Mouse (Mus musculus): ENCODE measurements around the gene Rgs12.

Rgs12 gene

DNA sequence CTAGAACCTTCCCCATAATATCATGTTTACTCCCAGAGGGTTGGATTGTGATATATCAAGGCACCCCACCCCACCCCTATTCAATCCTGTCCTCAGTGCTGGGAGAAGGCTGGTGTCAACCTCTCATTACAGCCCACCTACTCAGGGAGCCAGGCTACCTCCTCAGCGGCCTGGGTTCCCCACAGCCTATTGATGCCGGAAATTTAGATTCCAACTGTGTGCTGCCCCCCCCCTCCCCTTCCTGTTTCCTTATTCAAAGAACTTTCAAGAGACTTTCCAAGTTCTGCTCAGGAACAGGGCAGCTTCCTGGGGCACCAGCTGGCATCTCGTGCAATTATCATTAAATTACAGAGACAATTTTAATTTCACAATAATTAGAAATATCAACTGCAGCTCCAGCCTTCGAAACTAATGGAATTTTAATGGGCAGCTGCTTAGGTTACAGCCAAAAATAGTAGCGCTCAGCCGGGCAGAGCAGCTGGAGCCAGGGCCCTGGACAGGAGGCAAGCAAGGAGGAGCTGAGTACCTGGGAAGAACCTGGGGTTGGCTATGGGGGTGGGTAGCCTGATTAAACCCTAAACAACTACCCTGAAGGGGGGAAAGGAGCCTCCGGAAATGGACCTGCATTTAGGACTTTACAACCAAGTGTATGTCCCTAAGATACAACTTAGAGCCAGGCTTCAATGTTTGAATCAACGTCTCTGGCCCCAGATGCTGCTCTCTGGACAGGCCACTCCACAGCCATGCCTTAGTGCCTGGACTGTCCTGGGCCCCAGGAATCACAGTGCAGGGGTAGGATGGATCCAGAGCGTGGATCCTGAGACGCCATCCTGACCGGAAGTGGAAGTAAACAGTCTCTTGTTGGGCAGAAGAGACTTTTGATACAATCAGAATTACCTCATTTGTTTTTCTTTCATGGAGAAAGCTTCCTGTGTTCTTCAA lies 17.5 kb upstream of the Rgs12 start:
- DNase-seq: no peak

DNA sequence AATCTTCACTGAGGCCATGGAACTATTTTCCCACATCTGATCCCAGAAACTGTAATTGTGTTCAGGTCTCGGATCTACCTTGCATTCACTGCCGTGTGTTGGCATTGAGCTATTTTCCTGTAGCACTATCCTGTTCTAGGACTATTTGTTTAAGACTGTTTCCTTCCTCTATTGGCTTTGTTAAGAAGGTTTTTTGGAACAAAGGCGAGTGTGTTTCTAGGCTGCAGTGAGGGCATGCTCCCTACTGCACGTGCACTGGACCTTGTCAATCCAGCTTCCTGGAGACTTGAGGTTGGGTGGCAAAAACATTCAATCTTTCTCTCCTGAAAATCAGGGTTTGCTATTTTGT lies 16.8 kb upstream of the Rgs12 start:
- DNase-seq: no peak

DNA sequence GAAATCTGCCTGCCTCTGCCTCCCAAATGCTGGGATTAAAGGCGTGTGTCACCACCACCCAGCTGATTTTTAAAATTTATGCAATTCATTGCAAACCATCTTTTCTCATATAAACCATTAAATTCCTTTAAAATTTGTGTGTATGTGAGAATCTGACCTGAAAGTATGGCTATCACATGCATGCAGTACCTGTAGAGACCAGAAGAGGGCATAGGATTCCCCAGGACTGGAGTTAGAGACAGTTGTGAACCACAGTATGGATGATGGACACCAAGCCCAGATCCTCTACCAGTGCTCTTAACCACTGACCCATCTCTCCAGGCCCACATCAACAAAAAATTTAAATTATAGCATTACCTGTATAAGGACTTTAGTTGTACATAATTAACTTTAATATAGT lies 15.8 kb upstream of the Rgs12 start:
- DNase-seq: peak in 1 of 2 experiments; percentile 55

DNA sequence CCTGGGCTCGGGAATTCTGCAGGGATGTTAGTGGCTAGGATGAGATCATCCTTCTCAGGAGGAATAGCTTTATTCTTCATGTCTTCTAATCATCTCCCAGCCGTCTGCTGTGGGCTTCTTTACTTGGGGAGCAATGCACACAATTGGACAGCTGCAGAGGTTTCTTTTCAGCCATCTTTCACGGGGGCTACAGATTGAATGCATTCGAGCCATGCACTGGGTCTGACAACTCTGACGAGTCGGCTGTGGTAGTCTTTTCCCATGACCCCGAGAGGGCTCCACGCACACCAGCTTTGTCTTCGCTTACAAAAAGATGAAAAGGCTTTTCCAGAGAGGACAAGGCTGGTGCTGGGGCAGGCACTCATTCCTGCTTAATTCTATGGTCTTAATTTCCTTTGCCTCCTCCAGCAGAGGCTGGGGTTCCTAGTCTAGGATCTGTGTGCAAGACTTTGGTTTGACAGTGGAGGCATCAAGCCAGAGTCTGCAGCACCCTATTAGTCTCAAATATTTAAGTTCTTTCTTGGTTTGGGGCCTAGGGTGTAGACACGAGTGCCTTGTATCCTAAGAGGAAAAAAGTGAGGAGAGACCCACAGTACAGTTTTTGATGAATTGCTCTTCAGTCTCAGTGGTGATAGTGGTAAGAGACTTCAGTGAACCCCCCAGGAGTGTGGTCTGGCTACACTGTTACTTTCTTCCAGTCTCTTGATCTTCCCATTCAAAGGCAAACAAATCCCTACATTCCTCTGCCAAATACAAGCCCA lies 7.4 kb upstream of the Rgs12 start:
- no peak for DNase-seq

DNA sequence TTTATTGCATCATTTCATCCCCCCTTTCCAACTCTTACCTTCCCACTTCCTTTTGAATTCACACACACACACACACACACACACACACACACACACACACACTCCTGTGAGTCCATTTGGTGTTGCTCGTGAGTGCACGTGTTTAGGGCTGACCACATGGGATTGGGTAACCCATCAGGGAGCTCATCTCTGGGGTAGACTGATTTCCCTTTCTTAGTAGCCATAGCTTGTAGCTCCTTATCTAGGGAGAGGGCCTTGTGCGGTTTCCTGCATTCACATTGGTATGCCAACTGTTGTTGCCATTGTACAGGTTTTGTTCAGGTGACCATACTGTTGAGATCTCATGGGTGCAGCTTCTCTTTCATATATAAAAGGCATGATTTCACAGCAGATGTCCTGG lies 5.8 kb upstream of the Rgs12 start:
- no peak for DNase-seq

DNA sequence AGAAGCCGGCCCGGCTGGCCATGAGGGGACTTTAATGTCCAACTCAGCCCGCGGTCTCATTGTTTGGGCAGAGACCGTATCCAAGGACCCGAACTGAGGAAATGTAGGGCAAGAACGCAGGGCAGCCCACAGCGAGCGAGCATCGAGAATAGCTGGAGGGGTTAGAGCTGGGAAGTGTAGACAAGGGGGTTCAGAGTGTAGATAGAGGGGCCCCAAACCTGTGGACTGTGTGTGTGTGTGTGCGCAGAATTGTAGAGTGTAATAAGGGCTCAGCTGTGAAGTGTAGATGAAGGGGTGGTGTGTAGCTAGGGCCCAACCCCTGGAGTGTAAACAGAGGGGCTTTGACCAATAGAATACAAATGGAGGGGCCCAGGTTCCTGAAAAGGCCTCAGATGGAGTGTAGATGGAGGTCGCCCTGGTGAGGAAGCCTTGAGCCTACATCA lies 545 bp downstream of the Rgs12 start:
- DNase-seq: no peak

DNA sequence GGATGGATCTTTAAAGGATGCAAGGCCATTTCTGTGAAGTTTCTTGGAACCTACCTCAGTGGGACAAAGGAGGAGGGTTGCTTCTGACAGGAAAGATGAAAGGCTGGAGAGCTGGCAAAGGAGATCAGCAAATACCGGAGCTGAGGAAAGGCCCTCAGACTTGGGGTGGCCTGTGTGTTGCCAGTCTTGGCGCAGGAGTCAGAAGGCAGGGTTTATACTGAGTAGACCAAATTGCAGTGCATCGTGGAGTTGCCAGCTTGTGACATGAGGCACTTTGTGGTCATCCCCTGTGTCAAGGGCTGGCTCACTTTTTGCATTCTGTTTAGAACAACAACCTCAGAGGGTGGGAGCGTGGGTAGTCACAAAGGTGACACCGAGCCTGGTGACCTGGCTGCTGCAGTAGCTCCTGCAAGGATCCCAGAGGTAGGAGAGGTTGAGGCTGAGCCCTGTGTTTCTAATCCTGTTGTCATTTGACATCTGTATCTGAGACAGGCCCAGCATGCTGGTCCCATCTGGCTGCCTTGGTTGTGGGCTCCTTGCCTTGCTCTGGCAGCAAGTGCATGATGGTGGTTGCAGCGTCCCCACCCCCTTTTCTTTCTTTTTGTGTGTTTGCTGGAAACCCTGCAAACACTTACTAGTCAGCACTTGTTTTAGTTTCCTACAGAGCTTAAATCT lies 1.4 kb downstream of the Rgs12 start:
- peak; percentile 82 to 86 for DNase-seq

DNA sequence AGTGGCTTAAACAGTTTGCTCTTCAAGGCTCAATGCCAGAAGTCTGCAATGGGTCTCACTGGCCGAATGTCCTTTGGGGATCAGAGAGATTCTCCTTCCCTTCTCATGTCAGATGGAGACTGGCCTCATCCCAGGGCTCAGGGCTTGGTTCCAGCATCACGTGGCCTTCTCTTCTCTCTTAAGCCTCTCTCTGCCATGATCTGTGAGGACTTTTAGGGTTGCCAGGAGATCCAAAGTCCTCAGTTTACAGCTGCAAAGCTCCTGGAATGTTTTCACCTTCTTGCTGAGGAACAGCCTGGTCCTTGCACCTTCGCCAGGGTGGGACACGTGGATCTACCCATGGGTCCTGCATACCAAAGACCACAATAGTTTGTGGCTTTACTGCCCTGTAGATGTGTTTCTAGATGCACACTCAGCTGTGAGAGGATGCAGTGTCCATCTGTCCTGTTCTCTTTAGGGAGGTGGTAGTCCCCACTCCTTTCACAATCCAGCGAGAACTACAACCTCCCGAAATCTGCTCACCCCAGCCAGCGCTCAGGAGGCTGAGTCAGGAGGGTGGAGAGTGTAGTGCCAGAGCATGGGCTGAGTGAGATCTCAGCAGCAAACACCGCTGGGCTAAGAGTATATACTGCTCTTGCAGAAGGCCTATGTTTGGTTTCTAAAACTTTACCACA lies 2.1 kb downstream of the Rgs12 start:
- peak; percentile 91 to 94 for DNase-seq

DNA sequence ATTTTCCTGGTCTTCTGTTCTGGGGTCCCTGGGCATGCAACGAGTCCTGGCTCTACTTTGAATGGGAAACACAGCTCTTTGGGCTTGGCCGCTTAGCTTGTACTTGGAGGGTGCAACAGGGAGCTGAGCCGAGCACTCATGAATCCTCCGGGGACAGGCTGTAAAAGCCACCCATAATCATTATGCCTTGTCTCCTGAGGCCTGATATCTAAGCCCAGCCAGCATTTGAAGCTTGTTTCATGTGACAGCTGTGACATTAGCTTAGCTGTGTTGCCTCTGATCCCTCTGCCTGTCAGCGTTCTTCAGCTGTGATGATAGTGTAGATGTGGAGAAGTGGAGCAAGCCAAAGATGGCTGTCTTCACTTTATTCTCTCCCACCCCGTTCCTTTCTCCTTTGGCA lies 5.3 kb downstream of the Rgs12 start:
- no peak for DNase-seq

DNA sequence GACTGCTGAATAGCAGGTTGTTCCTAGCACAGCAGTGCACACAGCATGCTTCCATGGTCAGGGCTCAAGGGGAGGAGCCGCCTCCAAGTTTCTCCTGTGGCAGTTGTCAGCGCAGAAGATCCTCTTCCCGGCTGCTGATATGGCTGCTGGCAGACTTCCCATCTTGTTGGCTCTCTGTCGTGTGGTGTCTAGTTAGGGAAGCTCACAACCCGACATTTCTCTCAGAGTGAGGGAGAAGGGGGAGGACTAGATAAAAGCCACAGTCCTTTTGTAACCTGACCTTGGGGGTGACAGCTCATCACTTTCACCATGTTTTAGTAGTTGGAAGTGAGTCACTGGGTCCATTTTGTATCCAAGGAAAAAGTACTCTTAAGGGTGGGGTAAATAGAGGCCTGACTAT lies 6.4 kb downstream of the Rgs12 start:
- peak; percentile 80 to 81 for DNase-seq

DNA sequence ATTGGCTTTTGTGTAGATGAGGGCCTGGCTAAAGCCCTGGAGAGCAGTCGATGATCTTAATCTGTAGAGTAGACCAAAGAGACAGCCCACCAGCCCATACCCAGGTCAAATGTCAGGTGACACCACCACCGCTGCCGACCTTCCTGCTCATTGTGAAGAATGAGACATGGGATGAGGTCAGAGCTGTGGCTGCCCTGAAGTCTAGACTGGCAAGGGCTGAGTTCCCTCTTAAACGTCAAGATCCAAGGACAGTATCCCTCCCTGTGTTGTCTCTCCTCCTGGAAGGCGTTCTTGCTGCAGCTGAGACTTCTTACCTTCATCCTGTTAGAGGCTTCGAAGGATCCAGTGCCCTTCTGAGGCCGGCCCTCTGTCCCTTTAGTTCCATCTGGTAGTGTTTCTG lies 6.9 kb downstream of the Rgs12 start:
- no peak for DNase-seq

DNA sequence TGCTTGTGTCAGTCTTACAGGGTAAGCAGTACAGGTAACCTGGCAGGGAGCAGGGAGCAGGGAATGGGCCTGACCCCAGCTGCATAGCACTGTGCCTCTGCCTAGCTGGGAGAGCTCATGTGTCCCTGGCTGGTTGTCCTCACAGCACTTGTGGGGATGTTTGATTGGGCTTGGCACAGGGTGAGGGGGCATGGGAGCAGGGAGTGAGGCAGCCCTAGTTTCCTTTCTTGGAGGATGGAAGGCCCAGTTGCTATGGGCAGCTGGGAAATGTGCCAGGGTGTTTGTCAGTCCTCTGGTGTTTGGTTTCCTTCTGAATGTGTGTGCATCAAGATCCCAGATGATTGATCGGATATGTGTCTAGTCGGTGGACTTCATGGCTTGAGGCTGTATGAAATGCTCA lies 7.8 kb downstream of the Rgs12 start:
- DNase-seq: peak; percentile 57 to 68

DNA sequence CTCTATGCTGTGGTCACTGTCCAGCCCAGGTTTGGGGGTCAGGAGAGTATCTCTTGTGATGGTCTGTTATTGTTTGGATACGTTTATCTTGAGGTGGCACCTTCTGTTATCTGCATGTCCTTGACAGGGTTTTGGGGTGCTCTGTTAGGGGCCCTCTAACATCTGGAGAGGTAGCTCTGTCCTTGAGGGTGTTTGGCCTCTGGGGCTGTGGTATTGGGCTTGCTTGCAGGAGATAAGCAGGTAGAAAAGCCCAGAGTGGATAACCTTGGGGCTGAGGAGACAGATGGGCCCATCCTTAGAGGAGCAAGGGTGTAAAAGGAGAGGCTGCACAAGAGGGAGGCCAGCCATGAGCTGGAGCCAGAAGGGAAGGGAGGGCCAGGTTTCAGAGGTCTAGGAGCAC lies 10.8 kb downstream of the Rgs12 start:
- DNase-seq: no peak

DNA sequence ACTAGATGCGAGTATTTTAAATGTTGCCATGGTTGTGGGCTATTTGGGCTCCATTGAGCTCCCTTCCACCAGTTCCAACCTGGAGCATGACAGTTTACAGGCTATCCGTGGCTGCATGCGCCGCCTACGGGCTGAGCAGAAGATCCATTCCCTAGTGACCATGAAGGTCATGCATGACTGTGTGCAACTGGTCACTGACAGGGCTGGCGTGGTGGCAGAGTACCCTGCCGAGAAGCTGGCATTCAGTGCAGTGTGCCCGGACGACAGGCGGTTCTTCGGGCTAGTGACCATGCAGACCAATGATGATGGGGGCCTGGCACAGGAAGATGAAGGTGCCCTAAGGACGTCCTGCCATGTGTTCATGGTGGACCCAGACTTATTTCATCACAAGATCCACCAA lies 16.3 kb downstream of the Rgs12 start:
- peak; percentile 46 to 55 for DNase-seq

DNA sequence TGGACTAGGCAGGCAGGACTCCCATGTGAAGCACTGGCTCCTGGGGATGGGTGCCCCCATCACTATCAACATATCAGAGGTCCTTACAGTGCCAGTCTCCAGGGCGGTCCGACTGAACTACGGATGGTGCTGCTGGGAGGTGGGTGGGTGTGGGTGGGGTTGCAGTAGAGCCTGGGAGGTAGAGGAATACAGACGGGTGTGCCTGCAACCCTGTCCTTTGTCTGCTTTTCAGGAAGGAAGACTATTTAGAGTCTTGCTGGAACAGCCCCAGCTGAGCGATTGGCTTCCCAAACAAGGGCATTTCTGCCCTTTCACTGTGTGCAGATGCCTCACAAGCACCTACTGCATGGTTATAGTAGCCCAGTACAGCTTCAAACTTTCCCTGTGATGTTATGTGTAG lies 19.1 kb downstream of the Rgs12 start:
- no peak for DNase-seq

DNA sequence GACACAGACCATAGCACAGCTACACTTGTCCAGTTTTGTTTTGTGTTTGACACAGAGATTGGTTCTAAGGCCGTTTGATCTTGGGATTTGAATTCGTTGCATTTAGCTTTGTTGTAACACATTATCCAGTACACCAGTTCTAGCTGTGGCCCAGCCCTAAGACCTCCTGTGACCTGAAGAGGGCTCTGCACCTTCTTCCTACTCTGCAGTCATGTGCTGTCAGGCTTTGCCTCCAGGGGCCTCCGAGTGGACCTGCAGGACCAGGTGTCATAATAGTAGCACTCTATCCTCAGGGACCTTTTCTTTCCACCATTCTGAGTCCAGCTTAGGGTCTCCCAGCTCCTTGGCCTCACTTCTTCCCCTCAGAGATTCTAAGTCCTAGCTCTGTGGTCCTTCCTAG lies 23.2 kb downstream of the Rgs12 start:
- no peak for DNase-seq

DNA sequence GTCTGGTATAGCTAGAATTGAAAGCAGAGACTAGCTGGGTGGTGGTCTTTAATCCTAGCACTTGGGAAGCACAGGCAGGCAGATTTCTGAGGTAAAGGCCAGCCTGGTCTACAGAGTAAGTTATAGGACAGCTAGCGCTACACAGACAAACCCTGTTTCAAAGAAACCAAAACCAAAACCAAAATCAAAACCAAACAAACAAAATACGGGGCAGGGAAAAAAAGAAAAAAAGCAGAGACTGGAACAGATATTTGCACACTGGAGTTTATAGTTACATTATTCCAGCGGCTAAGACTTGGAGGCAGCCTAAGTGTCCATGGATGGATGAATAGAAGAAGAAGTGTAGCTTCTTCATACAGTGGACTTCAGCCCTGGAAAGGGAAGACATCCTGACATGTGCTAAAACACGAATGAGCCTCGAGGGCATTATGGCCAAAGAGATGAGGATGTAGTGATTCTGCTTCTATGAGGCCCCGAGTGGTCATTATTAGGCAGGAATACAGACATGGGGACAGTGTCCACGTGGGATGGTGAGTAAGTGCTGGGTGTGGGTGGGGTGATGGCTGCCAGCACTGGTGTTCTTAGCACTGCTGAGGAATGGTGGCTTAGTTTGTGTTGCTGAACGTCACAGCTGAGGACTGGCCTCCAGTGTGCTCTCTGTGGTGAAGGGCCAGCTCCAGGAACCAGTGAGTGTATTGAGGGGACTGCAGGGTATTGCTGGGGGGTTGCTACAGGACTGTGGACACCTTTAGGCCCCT lies 24.5 kb downstream of the Rgs12 start:
- DNase-seq: no peak

DNA sequence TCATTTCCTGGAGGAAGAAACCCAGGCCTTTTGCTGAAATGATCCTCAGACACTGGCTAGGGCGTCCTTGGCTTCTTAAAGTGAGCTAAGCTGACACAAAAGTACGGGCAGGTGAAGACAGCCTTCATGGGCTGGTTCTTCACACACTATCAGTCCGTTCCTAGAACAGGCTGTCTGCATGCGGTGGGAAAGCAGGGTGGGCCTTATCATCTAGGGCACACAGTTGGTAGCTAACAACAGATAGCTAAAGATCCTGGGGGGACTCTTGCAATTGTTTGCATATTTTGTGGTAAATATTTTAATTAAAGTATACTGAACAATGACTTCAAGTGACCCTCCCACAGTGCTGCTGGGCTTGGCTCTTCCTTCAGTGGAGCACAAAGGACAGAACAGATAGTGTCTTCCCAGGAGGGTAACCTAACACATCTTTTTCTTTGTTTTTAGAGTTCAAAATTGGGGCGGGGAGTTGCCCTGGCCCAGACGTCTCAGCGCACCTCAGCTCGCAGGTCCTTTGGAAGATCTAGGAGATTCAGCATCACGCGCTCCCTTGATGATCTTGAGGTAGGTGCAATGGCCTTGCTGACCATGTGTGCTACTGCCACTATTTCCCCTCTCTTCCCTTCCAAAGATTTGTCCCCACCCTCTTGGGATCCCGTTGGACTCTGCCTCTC lies 25.7 kb downstream of the Rgs12 start:
- DNase-seq: no peak

DNA sequence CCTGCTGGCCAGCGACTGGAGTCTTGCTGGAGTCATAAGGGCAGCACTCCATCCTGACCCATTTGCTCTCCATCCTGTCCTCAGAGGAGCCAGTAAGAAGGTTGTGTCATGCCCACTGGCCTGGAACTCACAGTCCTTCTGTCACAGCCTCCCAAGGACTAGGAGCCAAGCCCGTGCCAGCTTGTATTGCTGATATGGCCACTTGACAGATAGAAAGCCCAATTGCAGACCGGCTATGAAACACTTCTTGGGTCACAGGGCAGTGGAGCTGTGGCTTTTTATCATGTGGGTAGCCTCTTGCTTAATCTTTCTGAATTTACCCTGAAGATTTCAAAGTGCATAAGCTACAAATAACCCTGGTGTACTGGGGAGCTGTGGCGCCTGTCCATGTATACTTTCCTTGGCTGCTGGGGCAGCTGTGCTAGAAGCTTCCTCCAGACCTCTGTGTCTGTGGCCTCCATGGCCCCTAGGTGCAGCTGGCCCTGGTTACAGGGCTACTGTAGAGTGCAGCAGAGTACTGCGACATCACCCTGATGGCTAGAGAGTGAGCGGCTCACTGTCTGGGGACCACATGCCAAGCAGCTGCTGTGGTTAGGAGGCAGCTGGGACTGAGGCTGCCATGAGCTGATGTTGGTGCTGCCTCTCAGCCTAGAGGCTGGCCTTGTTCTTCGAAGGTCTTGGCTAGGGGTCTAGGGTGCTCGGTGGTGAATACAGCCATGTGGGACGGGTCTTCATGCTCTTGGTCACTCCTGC lies 27.5 kb downstream of the Rgs12 start:
- DNase-seq: peak; percentile 56 to 61

DNA sequence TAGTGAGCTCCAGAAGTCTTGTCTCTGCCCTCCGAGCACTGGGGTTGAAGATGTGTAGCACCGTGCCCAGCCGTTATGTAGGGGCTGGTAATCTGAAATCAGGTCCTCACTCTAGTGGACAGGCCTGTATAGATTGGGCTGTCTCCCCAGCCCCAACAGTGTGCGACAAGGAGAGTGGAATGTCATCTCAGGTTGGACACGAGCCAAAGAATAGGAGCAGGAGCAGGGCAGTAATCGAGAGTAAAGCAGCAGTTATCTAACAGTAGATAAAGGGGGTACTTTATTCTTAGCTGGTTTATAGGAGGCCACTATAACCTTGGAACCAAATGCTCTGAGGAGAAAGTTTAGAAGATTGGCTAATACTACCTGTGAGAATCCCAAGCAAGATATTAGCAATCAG lies 30.9 kb downstream of the Rgs12 start:
- peak in 1 of 2 experiments; percentile 36 for DNase-seq

DNA sequence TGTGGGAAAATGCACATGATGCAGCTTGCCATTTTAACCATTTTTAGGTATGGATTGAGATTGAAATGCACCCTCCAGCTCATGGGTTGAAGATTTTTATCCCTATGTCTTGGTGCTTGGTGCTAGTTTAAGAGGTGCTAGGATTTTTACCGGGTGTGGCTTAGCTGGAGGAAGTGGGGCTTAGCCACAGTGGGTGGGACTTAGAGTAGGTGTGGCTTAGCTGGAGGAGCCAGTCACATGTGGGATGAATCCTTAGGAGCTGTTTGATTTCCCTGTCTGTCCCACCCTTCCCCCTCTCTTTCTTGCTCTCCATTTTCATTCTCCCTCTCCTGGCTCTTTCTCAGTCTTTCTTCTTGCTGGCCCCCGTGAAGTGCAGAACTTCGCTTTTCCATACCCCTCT lies 32.5 kb downstream of the Rgs12 start:
- no peak for DNase-seq

Data from cerebellum, postnatal 10 days (tissue).